Mouse (Mus musculus): ENCODE data around the gene Pmpca. TPM values are rescaled to one million over a fixed set of nuclear protein-coding genes. Genes with fewer than 3 reads are reported as not detected.

The Pmpca gene
- total RNA-seq, 2 experiments from 2014 or later = 126 to 129 TPM

DNA sequence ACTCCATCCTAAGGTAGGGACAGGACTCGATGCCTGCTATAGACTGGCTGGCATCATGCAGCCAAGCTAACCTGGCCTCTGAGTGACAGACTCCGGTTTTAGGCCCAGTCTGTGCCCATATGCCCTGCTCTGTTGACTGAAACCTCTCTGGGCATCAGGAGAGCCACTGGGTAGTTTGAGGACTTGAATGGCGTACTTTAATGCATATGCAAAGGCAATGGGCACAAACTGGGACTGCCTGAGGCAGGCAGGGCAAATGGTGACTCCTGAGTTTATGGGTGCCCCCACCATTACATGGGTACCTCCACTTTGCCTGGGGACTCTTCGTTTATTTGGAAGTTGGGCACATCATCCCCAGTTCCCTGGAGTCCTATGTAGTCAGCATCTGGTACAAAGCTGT is 57.5 kb downstream of the Pmpca start:
- intact Hi-C loops (cut with DNase I) = loop anchor here (5.0 to 10.0 kb wide), 2 partner anchors 191 to 458 kb away; partner anchors contain the start of gene Surf6
- DNase-seq (ENCODE audit: extremely low spot score in 1 of 2, low spot score in 2 of 2) = no peak

Other genes starting within 250 kb of the Pmpca start
- not detected for gene Lhx3, start 181.1 kb upstream of the Pmpca start, total RNA-seq (2021)
- 10 to 100 TPM; 20.7 to 21.7 TPM for gene Qsox2, start 151.8 kb upstream of the Pmpca start, total RNA-seq (2021)
- 1 to 10 TPM; 1.3 to 2.0 TPM for gene Ccdc187, start 94.8 kb upstream of the Pmpca start, total RNA-seq (2021)
- 100 to 1,000 TPM; 103 to 108 TPM for gene Gpsm1, start 73.8 kb upstream of the Pmpca start, total RNA-seq (2021)
- gene Dnlz, start 37.2 kb upstream of the Pmpca start, total RNA-seq (2021) = 10 to 100 TPM; 26.7 to 27.6 TPM
- gene Card9, start 28.4 kb upstream of the Pmpca start, total RNA-seq (2021) = 1 to 10 TPM; 2.1 to 2.9 TPM
- 10 to 100 TPM; 78.8 to 80.9 TPM for gene Snapc4, start 8.7 kb upstream of the Pmpca start, total RNA-seq (2021)
- gene Entr1, start within 50 bp of the Pmpca start, total RNA-seq (2021) = 100 to 1,000 TPM; 187 to 190 TPM
- 10 to 100 TPM; 17.3 to 19.6 TPM for gene Inpp5e, start 19.9 kb downstream of the Pmpca start, total RNA-seq (2021)
- 10 to 100 TPM; 43.6 to 46.3 TPM for gene Sec16a, start 55.9 kb downstream of the Pmpca start, total RNA-seq (2021)
- 10 to 100 TPM; 26.4 to 30.5 TPM for gene Notch1, start 127.3 kb downstream of the Pmpca start, total RNA-seq (2021)
- gene Egfl7, start 190.7 kb downstream of the Pmpca start, total RNA-seq (2021) = 10 to 100 TPM; 73.5 to 83.0 TPM
- not detected for gene Gm20532, start 197.3 kb downstream of the Pmpca start, total RNA-seq (2021)
- gene Agpat2, start 215.1 kb downstream of the Pmpca start, total RNA-seq (2021) = 1 to 10 TPM; 1.6 to 2.2 TPM
- gene Fam69b, start 239.1 kb downstream of the Pmpca start, total RNA-seq (2021) = 10 to 100 TPM; 88.2 to 90.8 TPM